Mouse (Mus musculus): ENCODE results near the gene Itprid2.

The Itprid2 gene

GRCm38 (mm10) chr2:79647728-79648127, 12.6 kb downstream of the Itprid2 start:
- CTCF ChIA-PET: no interaction called here

DNA sequence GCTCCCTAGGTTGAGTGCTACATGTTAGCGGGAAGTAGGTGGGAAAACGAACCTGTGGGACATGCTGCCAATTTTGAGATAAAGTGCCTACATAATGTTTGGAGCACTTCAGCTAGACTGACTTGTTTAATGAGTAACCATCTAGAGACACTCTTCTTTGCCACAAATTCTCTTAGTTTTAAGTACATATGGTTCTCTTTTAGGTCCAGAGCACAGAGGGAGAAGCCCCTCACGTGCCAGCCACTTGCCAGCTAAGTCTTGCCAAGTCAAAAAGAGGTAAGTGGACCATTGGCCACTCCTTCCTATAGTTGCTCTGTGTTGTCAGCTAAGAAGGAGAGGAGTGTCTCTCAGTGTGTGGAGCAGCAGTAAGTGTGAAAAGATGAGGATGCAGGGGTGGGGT, 16.0 kb downstream of the Itprid2 start:
- CTCF ChIA-PET: interaction anchor here (0.6 kb wide), 1 partner anchor 9 kb away, joined by 3 read pairs; no protein-coding TSS in a partner anchor

GRCm38 (mm10) chr2:79651701-79652100, 16.5 kb downstream of the Itprid2 start:
- CTCF ChIA-PET: interaction anchor here (0.6 kb wide), 1 partner anchor 84 kb away, joined by 3 read pairs; no protein-coding TSS in a partner anchor

DNA sequence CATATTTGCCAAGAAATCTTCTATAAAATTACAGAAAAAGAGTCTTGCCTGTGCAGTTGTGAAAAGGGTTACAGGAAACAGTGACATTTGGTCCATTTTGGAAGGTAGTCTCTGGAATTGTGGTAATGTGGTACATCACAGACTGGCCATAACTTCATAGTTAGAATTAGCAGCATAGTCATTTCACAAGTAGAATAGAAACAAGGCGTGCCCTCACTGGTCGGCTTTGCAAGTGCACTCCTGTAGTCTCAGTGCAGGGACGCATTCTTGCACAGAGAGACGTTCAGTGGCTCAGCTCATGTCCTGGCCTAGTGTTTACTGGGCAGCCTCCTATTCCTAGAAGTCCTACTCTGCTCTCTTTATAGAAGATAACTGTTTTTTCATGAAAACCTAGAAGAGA, 17.4 kb downstream of the Itprid2 start:
- CTCF ChIA-PET: interaction anchor here (0.6 kb wide), 1 partner anchor 85 kb away, joined by 3 read pairs; no protein-coding TSS in a partner anchor

GRCm38 (mm10) chr2:79653093-79653808, 18.1 kb downstream of the Itprid2 start:
- CTCF ChIA-PET: no interaction called here

GRCm38 (mm10) chr2:79653809-79654164, 18.6 kb downstream of the Itprid2 start:
- CTCF ChIA-PET: no interaction called here

GRCm38 (mm10) chr2:79657062-79657461, 21.9 kb downstream of the Itprid2 start:
- CTCF ChIA-PET: no interaction called here

GRCm38 (mm10) chr2:79660417-79661185, 25.4 kb downstream of the Itprid2 start:
- CTCF ChIA-PET: no interaction called here

DNA sequence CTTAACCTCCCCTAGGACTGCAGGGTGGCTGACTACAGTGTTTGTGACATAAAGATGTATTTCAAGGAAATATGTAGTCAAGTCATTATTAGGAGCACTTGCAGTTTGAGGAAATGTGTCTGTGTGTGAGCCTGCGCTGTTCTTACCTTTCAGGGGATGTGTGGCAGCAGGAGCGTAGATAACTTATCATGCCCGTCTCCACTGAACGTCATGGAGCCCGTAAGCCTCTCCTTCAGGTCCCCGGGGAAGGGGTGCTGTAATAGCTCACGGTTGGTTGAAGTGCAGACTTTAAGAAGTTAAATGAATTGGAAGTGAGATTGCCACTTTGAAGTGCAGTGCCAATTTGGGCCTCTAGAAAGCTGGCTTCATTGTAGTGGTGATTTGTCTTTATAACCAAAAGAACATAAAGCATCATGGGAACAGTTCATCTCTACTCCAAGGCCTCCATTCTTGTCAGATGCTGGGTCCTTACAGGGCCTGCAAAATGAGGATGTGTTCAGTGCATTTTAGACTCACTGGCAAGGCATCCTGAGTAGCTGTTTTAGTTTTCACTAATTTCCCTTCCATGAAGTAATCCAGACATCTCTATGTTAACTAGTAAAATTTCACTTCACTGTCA, 26.4 kb downstream of the Itprid2 start:
- CTCF ChIA-PET: no interaction called here

- CTCF ChIA-PET: no interaction called here
Measured at GRCm38 (mm10) chr2:79664532-79665286, 29.6 kb downstream of the Itprid2 start.

- CTCF ChIA-PET: no interaction called here
Measured at GRCm38 (mm10) chr2:79665492-79665891, 30.3 kb downstream of the Itprid2 start.

DNA sequence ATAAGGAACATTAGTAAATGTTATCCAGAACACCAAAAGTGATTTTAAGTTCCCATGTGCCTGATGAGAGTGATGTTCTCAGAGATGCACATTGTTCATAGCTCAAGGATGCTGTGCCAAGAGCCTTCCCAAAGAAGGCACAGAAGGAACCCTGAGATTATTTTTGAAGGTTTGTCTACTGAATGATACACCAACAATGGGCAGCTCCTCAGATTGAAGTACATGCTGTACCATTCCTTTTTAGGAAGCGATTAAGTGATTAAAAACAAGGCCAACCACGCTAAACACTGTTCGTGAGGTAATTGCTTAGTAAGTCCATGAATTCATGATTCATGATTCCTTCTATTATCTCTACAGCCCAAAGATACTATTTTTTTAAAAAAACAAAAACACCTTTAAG, 40.1 kb downstream of the Itprid2 start:
- CTCF ChIA-PET: no interaction called here

DNA sequence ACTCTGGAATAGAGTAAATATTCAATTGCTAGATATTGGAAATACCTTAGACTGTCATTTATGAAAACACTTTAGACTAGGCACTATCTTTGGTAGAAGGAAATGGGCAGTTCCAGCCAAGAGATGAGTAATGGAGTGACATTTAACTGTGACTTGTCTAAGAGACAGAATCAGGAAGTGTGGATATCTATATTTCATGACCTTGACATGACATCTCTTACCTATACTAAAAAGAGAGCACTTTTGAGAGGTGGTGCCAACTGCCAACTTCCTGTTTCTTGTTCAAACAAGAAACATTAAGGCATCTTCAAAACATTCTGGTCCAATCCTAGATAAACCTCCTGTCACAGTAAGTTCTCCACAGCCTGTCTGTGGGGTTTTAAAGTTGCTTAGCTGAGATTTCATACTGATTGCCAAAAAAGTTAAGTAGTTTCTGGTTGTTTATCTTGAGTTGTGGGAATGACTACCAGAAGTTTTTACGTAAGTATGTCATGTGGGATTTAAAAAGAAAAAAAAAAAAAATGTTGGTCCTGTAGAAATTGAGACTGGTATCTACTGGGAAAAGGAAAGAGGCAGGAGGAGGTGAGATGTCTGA, 42.6 kb downstream of the Itprid2 start:
- CTCF ChIA-PET: no interaction called here

GRCm38 (mm10) chr2:79681672-79682071, 46.5 kb downstream of the Itprid2 start:
- CTCF ChIA-PET: no interaction called here

- CTCF ChIA-PET: no interaction called here
Measured at GRCm38 (mm10) chr2:79683258-79683657, 48.1 kb downstream of the Itprid2 start.

GRCm38 (mm10) chr2:79690838-79691237, 55.7 kb downstream of the Itprid2 start:
- CTCF ChIA-PET: no interaction called here

DNA sequence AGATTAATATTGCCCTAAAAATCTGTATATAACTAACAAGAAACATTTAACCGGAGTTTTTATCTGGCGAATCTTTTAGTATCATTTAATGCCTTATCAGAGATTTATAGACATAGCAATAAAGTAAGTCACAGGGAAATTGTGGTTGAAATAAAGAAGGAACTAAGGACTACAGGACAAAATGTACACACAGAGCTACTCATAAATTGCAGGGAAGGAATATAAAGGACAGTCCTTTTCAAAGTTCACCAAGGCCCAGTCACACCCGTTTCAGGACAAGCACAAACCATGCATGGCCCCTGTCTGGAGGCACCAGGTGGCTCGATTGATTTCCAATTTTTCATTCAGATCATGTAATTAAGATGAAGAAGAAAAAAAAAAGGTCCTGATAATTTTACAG, 60.0 kb downstream of the Itprid2 start:
- CTCF ChIA-PET: no interaction called here

DNA sequence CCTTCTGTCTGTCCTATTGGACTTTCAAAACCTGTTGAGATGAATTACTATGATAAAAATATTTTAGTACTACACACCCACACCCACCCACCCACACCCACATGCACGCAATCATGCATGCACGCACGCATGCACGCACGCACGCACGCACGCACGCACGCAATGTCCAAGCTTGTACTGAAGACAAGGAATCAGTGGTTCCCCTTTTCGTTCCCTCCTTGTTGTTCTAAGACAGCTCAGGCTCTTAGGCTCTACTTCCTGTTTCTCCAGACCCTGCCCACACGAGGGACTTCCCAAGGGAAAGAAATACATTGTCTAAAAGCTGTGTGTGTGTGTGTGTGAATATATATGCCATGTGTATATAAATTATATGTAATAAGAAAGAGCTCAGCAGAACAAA, 60.8 kb downstream of the Itprid2 start:
- CTCF ChIA-PET: no interaction called here

DNA sequence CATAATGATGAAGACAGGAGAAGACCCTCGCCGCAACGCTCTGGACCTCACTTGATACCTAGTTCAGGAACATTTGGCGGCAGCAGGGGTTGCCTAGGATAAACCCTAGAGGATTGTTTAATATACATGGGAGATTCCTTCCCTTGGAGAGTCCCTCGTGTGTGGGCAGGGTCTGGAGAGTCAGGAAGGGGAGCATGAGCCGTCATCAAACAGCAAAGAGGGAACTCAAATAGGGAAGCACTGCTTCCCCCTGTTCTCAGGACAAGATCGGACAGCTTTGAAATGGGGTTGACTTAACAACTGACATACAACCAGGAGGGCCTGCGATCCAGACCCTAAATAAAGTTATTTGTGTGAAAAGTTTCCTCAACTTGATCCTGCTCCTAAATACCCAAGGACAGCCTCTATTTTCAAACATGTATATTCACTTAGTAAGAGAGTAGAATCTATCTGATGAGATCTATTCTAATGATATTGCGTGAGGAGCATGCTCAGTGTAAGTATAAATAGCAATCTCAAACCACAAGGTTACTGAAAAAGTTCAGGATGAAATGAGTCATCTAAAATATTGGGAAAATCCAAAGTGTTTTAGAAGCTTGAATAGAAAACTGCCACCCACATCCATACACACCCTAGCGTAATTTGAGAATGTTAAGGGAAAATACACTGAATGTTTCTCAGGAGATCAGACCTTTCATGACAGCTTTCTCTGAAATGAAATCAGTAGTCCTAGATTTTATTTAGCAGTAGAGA, 61.5 kb downstream of the Itprid2 start:
- CTCF ChIA-PET: no interaction called here

GRCm38 (mm10) chr2:79698166-79698565, 63.0 kb downstream of the Itprid2 start:
- CTCF ChIA-PET: no interaction called here

DNA sequence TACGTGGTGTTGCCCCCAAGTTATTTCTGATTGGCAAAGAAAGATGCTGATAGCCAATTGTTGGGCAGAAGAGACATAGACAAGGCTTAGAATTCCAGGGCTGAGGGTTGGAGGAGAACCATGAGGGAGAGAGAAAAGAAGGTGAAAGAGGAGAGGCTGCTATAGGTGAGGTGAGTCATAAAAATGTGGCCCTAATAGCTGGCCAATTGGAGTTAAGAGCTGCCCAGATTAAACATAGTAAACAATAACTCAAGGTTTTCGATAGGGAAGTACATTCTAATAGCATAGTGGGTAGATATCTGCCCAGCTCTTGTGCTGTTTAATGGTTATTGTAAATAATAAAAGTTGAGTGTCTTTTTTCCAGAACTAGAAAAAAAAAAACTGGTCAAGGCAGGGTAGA, 69.6 kb downstream of the Itprid2 start:
- CTCF ChIA-PET: no interaction called here

All from spleen, embryonic (tissue).